Mouse (Mus musculus) CH12.LX (cell line): ENCODE measurements around the gene Foxp1.

Experiments
- CHD2 ChIP-seq: IDR thresholded peaks from 2 replicates; pipeline ENCODE4 v1.6.1; 2011; ENCODE audit warnings: low read length, improper control_type of control experiment
- CTCF ChIP-seq, 2 experiments: IDR thresholded peaks in 1 of 2; conservative IDR thresholded peaks in 1 of 2; 2 replicates each; pipeline ENCODE4 v1.5.1; 2011 to 2012; ENCODE audit warnings: low read depth in 2 of 2, low read length in 2 of 2, improper control_type of control experiment in 1 of 2, inconsistent platforms in 1 of 2, mild to moderate bottlenecking in 1 of 2, moderate library complexity in 1 of 2
- EP300 ChIP-seq: IDR thresholded peaks from 2 replicates; pipeline ENCODE4 v1.6.1; 2011; ENCODE audit warnings: low read length, improper control_type of control experiment
- IRF4 ChIP-seq: IDR thresholded peaks from 2 replicates; pipeline ENCODE4 v1.6.1; 2014; ENCODE audit warnings: low read depth, mild to moderate bottlenecking, inconsistent platforms, low read length, improper control_type of control experiment
- NRF1 ChIP-seq: IDR thresholded peaks from 2 replicates; pipeline ENCODE4 v1.6.1; 2014; ENCODE audit warnings: low read depth, mild to moderate bottlenecking, inconsistent platforms, low read length, improper control_type of control experiment, moderate library complexity
- POLR2A ChIP-seq: IDR thresholded peaks from 2 replicates; pipeline ENCODE4 v1.6.1; 2011; ENCODE audit warnings: low read depth, mild to moderate bottlenecking, improper control_type of control experiment, low read length
- TBP ChIP-seq: conservative IDR thresholded peaks from 2 replicates; pipeline ENCODE4 v1.6.1; 2011; ENCODE audit warnings: low read depth, low read length, improper control_type of control experiment
- USF1 ChIP-seq: IDR thresholded peaks from 2 replicates; pipeline ENCODE4 v1.6.1; 2014; ENCODE audit warnings: low read depth, mild to moderate bottlenecking, inconsistent platforms, low read length, improper control_type of control experiment

DNA sequence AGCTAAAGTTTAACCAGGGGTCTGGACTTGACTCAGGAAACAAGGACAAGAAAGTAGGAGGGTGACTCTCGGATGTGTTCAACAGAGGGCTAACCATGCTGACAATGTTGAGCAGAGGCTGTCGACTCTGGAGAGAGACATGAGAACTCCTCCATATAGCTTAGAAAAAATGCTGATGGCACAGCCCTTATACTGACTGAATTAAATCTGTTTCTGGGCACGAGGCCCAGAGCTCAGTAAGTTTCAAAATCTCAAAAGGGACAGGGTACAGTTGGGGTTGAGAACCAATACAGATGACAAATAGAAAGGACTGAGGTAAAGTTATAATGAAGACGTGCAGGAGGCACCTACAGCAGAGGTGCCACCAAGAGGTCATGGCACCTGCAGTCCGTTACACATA, 241.9 kb downstream of the Foxp1 start:
- TF ChIP-seq CTCF (conservative IDR thresholded peaks at IDR 0.05 in 1 of 2, IDR thresholded peaks at IDR 0.05 in 1 of 2; ENCODE audit: low read depth in 2 of 2, low read length in 2 of 2), result no peak
- TF ChIP-seq POLR2A, result no peak
- TF ChIP-seq TBP, result no peak
- TF ChIP-seq CHD2, result no peak
- no peak for TF ChIP-seq EP300
- TF ChIP-seq NRF1, result no peak
- TF ChIP-seq IRF4, result no peak
- no peak for TF ChIP-seq USF1
